Mouse (Mus musculus) layer of hippocampus, adult 11-12 months (tissue): Measurements from ENCODE around the gene Dse.

Experiments
- DNase-seq: peaks from one replicate; pipeline ENCODE4 v3.0.0; 2022; ENCODE audit warnings: low spot score

Dse gene

DNA sequence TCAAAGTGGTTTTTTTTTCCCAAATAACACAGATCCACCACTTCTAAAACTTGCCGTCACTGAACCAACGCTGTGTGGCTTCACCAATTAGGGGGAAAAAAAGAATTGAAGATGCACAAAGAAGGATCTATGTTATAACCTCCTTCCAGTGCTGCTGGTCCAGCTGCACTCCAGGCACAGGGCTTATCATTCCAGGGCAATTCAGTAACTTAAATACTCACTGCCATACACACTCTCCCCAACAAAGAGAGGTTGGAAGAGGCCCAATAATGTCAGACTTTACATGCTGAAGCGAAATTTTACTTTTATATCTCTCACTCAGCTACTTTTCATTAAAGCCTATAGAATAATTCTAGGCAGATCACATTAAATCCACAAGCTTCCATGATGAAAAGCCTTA, 8.9 kb downstream of the Dse start:
- no peak for DNase-seq

DNA sequence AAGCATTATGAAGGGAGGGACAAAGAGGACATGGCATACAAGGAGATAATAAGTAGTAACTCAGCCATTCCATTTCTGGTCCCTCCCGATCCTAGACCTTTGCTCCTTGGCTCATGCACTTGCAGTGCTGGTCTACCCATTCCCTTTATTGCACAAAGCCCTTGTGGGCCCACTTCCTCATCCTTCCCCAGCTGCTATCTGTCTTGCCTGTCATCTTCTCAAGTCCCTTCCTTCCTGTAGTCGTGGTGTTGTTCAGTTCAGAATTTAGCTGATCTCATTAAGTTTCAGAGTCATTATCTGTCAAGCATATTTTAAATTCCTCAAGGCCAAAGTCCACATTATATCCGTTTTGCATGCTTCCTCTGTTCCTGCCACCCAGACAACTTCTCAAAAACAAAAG, 9.5 kb downstream of the Dse start:
- DNase-seq = no peak

GRCm38 (mm10) chr10:34197269-34197668, 10.2 kb downstream of the Dse start:
- DNase-seq = no peak

GRCm38 (mm10) chr10:34194957-34195356, 12.6 kb downstream of the Dse start:
- no peak for DNase-seq

- no peak for DNase-seq
Observed at GRCm38 (mm10) chr10:34194503-34194902, 13.0 kb downstream of the Dse start.

GRCm38 (mm10) chr10:34186571-34187260, 20.8 kb downstream of the Dse start:
- DNase-seq = no peak

GRCm38 (mm10) chr10:34185556-34185955, 22.0 kb downstream of the Dse start:
- no peak for DNase-seq

DNA sequence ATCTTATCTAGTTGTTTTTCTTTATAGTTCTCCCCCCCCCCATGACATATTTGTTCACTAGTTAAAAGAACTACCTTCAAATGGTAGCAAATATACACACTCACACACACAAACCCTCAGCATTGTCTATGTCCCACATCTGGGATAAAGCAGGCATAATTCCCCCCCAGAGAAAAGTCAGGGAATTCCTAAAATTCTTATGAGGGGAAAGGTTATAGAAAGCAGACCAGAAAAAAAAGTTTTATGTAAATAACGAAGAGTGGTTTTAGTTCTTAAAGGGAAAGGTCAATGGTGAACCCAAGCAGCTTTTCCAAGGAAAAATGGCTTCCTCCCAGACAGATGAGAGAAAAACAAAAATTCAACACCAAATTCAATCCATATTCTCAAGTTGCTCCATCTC, 22.6 kb downstream of the Dse start:
- no peak for DNase-seq

- DNase-seq = no peak
Observed at GRCm38 (mm10) chr10:34183731-34184130, 23.8 kb downstream of the Dse start.

- DNase-seq = no peak
Observed at GRCm38 (mm10) chr10:34175870-34176606, 31.5 kb downstream of the Dse start.

DNA sequence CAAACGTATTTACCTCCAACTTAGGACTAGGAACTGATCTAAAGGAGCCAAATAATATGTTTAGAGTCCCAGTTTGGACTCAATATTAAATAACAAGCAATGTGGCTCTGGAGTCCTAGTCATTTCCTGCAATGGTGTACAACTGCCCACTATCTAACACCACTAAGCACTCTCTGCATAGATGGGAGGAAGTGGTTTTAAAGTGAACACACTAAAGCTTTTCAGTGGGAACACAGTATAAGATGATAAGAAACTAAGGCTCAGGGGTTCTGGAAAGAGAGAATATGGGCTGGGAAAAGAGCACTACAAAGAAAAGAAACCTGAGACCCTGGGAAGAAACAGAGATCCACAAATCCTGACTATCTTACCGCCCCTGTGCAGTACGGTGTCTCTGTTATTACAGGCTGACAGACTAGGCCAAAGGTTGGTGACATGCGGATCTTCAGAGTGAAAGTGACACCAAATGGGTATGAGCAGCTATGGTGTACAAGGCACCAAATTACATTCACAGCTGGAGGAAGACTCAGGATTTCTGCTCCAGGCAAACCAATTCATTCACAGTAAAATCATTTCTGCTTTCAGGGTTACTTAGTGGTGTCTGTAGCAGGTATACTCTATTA, 34.7 kb downstream of the Dse start:
- no peak for DNase-seq

GRCm38 (mm10) chr10:34171660-34172059, 35.9 kb downstream of the Dse start:
- DNase-seq = peak; percentile 15

- DNase-seq = no peak
Observed at GRCm38 (mm10) chr10:34171191-34171590, 36.3 kb downstream of the Dse start.

- DNase-seq = no peak
Observed at GRCm38 (mm10) chr10:34166971-34167370, 40.5 kb downstream of the Dse start.

GRCm38 (mm10) chr10:34155796-34156554, 51.5 kb downstream of the Dse start:
- DNase-seq = no peak

GRCm38 (mm10) chr10:34151827-34152226, 55.7 kb downstream of the Dse start:
- DNase-seq = peak; percentile 22

GRCm38 (mm10) chr10:34150454-34150853, 57.1 kb downstream of the Dse start:
- DNase-seq = no peak

GRCm38 (mm10) chr10:34149772-34150171, 57.7 kb downstream of the Dse start:
- DNase-seq = no peak

DNA sequence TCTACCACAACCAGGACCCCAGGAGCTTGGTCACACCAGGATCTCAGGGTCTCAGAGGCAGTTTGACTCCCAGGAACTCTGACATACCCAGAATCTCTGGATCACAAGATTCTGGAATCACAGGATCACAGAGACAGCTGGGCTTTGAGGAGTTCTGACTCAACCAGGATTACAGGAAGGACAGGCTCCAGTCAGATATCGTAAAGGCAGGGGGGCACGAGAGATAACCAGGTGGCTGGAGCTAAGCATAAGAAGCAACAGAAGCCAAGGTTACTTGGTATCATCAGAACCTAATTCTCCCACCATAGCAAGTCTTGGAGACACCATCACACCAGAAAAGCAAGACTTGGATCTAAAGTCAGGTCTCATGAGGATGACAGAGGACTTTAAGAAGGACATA, 65.8 kb downstream of the Dse start:
- no peak for DNase-seq

GRCm38 (mm10) chr10:34139768-34140167, 67.7 kb downstream of the Dse start:
- DNase-seq = no peak

DNA sequence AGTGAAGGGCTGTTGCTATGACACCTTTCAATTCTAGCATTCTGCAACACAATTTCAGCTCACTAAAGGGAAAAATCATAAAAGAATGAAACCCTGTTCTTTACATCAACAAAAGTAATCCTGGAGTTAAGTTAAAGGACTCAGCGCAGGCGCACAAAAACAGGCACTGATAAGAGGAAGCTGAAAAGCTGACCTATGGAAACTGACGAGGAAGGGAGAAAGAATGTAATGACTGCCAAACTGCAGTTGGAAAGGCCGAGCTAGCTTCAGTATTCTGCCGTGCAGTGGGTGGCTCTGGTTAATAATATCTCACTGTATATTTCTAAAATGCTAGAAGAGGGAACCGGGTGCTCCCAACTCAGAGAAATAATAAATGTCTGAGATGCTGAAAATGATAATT, 69.5 kb downstream of the Dse start:
- DNase-seq = peak; percentile 21

- DNase-seq = no peak
Observed at GRCm38 (mm10) chr10:34136432-34136831, 71.1 kb downstream of the Dse start.

GRCm38 (mm10) chr10:34131356-34131755, 76.2 kb downstream of the Dse start:
- no peak for DNase-seq
